Mouse (Mus musculus): Measurements from ENCODE around the gene Cacna1s. TPM values are rescaled to one million over a fixed set of nuclear protein-coding genes. Genes with fewer than 3 reads are reported as not detected.
A peak's percentile ranks its signal among the peaks of the same experiment; 100 is the strongest.

The Cacna1s gene
- polyA plus RNA-seq, 1 experiment = 16.5 TPM

DNA sequence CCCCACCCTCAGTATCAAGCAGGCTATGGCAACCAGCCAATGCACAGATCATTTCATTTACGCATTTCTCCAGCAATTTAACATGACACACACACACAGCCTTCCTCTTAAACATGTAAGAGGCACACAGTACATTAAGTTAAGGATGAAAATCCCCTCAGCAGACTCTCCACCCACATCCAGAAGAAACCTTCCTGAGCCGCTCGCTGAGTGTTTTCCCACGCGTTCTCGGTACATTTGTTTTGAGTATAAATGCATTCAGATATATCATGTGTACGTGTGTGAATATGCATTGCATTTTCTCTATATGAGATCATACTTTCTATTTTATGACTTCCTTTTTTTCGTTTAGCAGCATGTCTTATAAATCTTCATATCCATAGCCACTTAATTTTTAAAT is 98.8 kb downstream of the Cacna1s start:
- no peak overlapping the region for H3K4me3 ChIP-seq (ENCODE audit: control insufficient read depth, low read depth, low read length)
- H3K27me3 ChIP-seq (ENCODE audit: control insufficient read depth, insufficient read depth, low read length) = no peaks in the 10 kb centered on the region
- H3K27ac ChIP-seq (ENCODE audit: control insufficient read depth, insufficient read depth, low read depth, low read length) = no peak overlapping the region
- no peak for TF ChIP-seq CTCF (IDR thresholded peaks at IDR 0.05; ENCODE audit: control insufficient read depth, insufficient read depth, insufficient replicate concordance, low read depth, low read length)
- no peak for TF ChIP-seq POLR2A (IDR thresholded peaks at IDR 0.05; ENCODE audit: control insufficient read depth, low read depth, low read length)
- no peaks in the 10 kb centered on the region for H3K4me1 ChIP-seq (ENCODE audit: control insufficient read depth, insufficient read depth, low read length)
- H3K36me3 ChIP-seq (ENCODE audit: control insufficient read depth, insufficient read depth, low read length) = no peaks in the 10 kb centered on the region

DNA sequence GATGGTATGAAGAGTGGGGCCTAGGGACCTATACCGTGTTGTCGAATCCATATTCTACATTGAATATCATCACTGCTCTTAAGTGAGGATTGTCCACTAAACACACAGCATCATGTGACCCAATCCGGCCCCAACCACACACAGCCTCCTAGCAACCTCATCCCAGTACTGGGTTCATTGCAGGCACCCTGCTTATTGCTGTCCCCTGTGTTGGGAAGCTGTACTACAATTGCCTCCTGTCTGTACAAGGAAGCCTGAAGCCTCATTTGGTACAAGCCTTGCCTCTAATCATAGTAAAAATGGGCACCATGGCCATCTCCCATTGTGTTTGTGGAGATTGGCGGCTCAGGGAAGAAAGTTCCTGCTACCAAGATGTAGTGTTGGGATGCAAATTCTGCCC is 103.8 kb downstream of the Cacna1s start:
- no peak for TF ChIP-seq CTCF (IDR thresholded peaks at IDR 0.05; ENCODE audit: control insufficient read depth, insufficient read depth, insufficient replicate concordance, low read depth, low read length)
- TF ChIP-seq POLR2A (IDR thresholded peaks at IDR 0.05; ENCODE audit: control insufficient read depth, low read depth, low read length) = no peak
- H3K36me3 ChIP-seq (ENCODE audit: control insufficient read depth, insufficient read depth, low read length) = no peaks in the 10 kb centered on the region
- H3K4me3 ChIP-seq (ENCODE audit: control insufficient read depth, low read depth, low read length) = no peak overlapping the region
- no peak overlapping the region for H3K27ac ChIP-seq (ENCODE audit: control insufficient read depth, insufficient read depth, low read depth, low read length)
- H3K4me1 ChIP-seq (ENCODE audit: control insufficient read depth, insufficient read depth, low read length) = no peaks in the 10 kb centered on the region
- H3K27me3 ChIP-seq (ENCODE audit: control insufficient read depth, insufficient read depth, low read length) = no peaks in the 10 kb centered on the region

DNA sequence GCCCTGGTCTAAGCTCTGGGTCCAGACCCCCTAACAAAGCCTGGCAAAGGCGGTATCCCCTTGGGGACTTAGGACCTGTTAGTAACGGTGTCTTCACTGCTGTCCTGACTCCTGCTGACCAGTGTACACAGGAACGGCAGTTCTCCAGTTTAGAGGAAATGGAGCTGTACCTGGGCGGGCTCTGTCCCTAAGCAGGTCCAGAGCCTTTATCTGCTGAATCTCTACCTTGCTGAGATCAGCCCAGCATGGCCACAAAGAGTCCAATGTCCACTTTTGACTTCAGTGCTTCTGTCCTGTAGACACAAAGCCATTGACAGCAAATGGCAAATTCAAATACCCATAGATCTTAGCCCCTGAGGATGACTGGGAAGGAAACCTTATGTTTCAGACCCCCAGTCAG is 104.4 kb downstream of the Cacna1s start:
- TF ChIP-seq POLR2A (IDR thresholded peaks at IDR 0.05; ENCODE audit: control insufficient read depth, low read depth, low read length) (no peak), CTCF (IDR thresholded peaks at IDR 0.05; ENCODE audit: control insufficient read depth, insufficient read depth, insufficient replicate concordance, low read depth, low read length) (no peak)

DNA sequence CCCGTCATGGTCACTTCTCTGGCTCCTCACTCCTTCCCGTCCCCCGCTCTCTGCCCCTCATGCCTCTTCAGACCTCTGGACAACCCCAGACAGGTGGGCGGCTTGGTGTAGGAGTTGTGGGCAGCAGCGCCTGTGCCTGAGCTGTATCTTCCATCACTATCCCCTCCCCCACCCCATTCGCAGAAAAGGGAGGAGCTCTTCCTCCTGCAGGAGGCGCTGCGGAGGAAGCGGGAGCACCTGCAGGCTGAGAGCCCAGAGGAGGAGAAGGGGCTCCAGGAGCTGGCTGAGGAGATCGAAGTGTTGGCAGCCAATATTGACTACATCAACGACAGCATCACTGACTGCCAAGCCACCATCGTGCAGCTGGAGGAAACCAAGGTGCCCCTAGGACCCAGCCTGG is 107.3 kb downstream of the Cacna1s start:
- Histone ChIP-seq H3K4me1 (ENCODE audit: control insufficient read depth, insufficient read depth, low read length) (no peaks in the 10 kb centered on the region), H3K4me3 (ENCODE audit: control insufficient read depth, low read depth, low read length) (peak overlapping the region; percentile 41), H3K27ac (ENCODE audit: control insufficient read depth, insufficient read depth, low read depth, low read length) (no peak overlapping the region), H3K27me3 (ENCODE audit: control insufficient read depth, insufficient read depth, low read length) (no peaks in the 10 kb centered on the region), H3K36me3 (ENCODE audit: control insufficient read depth, insufficient read depth, low read length) (no peaks in the 10 kb centered on the region)
- peak; percentile 12; the same call in 1 of the 2 replicates for TF ChIP-seq CTCF (IDR thresholded peaks at IDR 0.05; ENCODE audit: control insufficient read depth, insufficient read depth, insufficient replicate concordance, low read depth, low read length)
- no peak for TF ChIP-seq POLR2A (IDR thresholded peaks at IDR 0.05; ENCODE audit: control insufficient read depth, low read depth, low read length)

More for the DNA sequence above, 104.4 kb downstream of the Cacna1s start:
- Histone ChIP-seq H3K27me3 (ENCODE audit: control insufficient read depth, insufficient read depth, low read length) (no peaks in the 10 kb centered on the region), H3K4me1 (ENCODE audit: control insufficient read depth, insufficient read depth, low read length) (no peaks in the 10 kb centered on the region), H3K27ac (ENCODE audit: control insufficient read depth, insufficient read depth, low read depth, low read length) (no peak overlapping the region), H3K36me3 (ENCODE audit: control insufficient read depth, insufficient read depth, low read length) (no peaks in the 10 kb centered on the region), H3K4me3 (ENCODE audit: control insufficient read depth, low read depth, low read length) (no peak overlapping the region)

DNA sequence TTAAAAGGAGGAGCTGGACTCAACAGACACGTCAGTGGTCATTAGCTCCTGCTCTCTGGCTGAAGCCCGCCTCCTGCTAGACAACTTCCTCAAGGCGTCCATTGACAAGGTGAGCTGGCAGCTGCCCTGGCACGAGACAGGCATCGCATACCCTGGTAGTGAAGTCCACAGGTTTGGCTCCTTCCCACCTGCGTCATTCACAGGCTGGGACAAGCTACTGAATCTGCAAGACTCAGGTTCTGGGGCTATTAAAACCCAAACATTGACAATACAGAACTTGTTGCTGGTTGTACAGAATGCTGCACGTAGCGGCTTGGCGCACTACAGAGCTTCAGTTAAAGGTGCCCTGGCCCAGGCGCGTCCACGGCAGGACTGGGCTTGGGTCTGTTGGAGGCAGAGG is 107.7 kb downstream of the Cacna1s start:
- Histone ChIP-seq H3K27me3 (ENCODE audit: control insufficient read depth, insufficient read depth, low read length) (no peaks in the 10 kb centered on the region), H3K27ac (ENCODE audit: control insufficient read depth, insufficient read depth, low read depth, low read length) (no peak overlapping the region), H3K4me3 (ENCODE audit: control insufficient read depth, low read depth, low read length) (no peak overlapping the region), H3K4me1 (ENCODE audit: control insufficient read depth, insufficient read depth, low read length) (no peaks in the 10 kb centered on the region), H3K36me3 (ENCODE audit: control insufficient read depth, insufficient read depth, low read length) (no peaks in the 10 kb centered on the region)
- TF ChIP-seq CTCF (IDR thresholded peaks at IDR 0.05; ENCODE audit: control insufficient read depth, insufficient read depth, insufficient replicate concordance, low read depth, low read length) (no peak), POLR2A (IDR thresholded peaks at IDR 0.05; ENCODE audit: control insufficient read depth, low read depth, low read length) (no peak)

DNA sequence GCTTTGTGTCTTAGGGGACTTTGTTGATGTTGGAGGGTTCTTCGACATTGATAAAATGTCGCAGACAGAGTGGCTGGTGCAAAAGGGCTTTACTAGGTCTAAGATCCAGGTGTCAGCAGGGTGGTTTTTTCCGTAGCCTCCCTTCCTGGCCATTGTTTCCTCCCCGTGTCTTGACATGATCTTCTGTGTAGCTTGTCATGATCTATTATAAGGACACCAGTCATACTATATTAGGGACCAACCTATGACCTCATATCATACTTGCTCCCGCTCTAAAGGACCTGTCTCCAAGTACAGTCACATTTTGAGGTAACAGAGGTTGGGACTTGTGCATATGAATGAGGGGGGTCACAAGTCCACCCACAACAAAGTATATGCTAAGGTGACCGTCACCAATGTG is 108.4 kb downstream of the Cacna1s start:
- no peak overlapping the region for H3K27ac ChIP-seq (ENCODE audit: control insufficient read depth, insufficient read depth, low read depth, low read length)
- H3K4me3 ChIP-seq (ENCODE audit: control insufficient read depth, low read depth, low read length) = no peak overlapping the region
- TF ChIP-seq CTCF (IDR thresholded peaks at IDR 0.05; ENCODE audit: control insufficient read depth, insufficient read depth, insufficient replicate concordance, low read depth, low read length) (no peak), POLR2A (IDR thresholded peaks at IDR 0.05; ENCODE audit: control insufficient read depth, low read depth, low read length) (no peak)
- H3K4me1 ChIP-seq (ENCODE audit: control insufficient read depth, insufficient read depth, low read length) = no peaks in the 10 kb centered on the region
- H3K27me3 ChIP-seq (ENCODE audit: control insufficient read depth, insufficient read depth, low read length) = no peaks in the 10 kb centered on the region
- no peaks in the 10 kb centered on the region for H3K36me3 ChIP-seq (ENCODE audit: control insufficient read depth, insufficient read depth, low read length)

DNA sequence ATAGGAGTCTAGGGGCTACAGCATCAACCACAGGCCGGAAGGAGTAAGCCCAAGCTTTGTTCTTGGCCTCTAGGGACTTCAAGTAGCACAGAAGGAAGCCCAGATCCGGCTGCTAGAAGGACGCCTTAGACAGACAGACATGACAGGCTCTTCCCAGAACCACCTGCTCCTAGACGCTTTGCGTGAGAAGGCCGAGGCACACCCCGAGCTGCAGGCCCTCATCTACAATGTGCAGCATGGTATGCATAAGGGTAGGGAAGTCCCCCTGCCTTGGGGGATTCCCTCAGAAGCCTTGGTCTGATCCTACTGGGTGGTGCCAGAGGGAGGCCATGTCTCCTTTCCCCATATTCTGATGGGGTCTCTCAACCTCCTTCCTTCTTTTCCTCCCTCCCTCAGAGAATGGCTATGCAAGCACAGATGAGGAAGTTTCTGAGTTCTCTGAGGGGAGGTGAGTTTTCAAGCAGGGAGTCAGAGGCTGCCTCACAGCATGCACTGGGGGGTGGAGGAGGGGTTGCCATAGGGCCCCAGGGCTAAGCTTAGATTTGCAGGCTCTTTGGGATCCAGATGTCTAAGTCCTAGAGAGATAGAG is 108.9 kb downstream of the Cacna1s start:
- Histone ChIP-seq H3K27ac (ENCODE audit: control insufficient read depth, insufficient read depth, low read depth, low read length) (no peak overlapping the region), H3K4me3 (ENCODE audit: control insufficient read depth, low read depth, low read length) (no peak overlapping the region), H3K36me3 (ENCODE audit: control insufficient read depth, insufficient read depth, low read length) (no peaks in the 10 kb centered on the region), H3K4me1 (ENCODE audit: control insufficient read depth, insufficient read depth, low read length) (no peaks in the 10 kb centered on the region), H3K27me3 (ENCODE audit: control insufficient read depth, insufficient read depth, low read length) (no peaks in the 10 kb centered on the region)
- TF ChIP-seq CTCF (IDR thresholded peaks at IDR 0.05; ENCODE audit: control insufficient read depth, insufficient read depth, insufficient replicate concordance, low read depth, low read length) (no peak), POLR2A (IDR thresholded peaks at IDR 0.05; ENCODE audit: control insufficient read depth, low read depth, low read length) (no peak)

DNA sequence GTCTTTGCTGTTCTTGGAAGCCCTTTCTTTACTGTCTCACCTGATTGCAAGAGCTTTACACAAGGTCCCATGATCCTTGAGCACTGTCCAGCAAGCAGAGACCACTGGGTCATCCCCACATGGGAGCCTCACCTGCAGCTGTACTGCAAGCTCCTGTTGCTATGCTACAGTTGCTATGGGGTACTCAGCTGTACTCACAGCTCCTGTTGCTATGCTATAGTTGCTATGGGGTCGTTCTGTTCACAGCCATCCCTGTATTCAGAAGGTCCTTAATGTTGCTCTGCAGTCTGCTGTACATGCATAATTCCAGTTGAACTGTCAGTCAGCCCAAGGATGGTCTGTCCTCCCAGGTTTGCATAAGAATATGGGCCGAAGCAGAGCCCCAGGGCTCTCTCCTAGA is 112.9 kb downstream of the Cacna1s start:
- H3K27me3 ChIP-seq (ENCODE audit: control insufficient read depth, insufficient read depth, low read length) = no peaks in the 10 kb centered on the region
- H3K4me1 ChIP-seq (ENCODE audit: control insufficient read depth, insufficient read depth, low read length) = no peaks in the 10 kb centered on the region
- H3K36me3 ChIP-seq (ENCODE audit: control insufficient read depth, insufficient read depth, low read length) = no peaks in the 10 kb centered on the region
- no peak overlapping the region for H3K27ac ChIP-seq (ENCODE audit: control insufficient read depth, insufficient read depth, low read depth, low read length)
- H3K4me3 ChIP-seq (ENCODE audit: control insufficient read depth, low read depth, low read length) = no peak overlapping the region
- TF ChIP-seq POLR2A (IDR thresholded peaks at IDR 0.05; ENCODE audit: control insufficient read depth, low read depth, low read length) (no peak), CTCF (IDR thresholded peaks at IDR 0.05; ENCODE audit: control insufficient read depth, insufficient read depth, insufficient replicate concordance, low read depth, low read length) (no peak)
